ENCODE assay signal across 8 mouse cellular contexts in genomic region chr1:118435001-118435473, GRCm38 (mm10). TPM values are rescaled to one million over a fixed set of nuclear protein-coding genes. Genes with fewer than 3 reads are reported as not detected.
DNase-seq lines count a peak whose midpoint lies in the region; ATAC-seq and TF ChIP-seq lines count a peak whose summit lies in the region.

No protein-coding gene starts in this region.

- TF ChIP-seq POLR2A in olfactory bulb, adult 2 months (IDR thresholded peaks at IDR 0.05; ENCODE audit: insufficient read depth, low read depth, low read length) = no peak
- no peak for TF ChIP-seq POLR2A in thymus, adult 2 months (IDR thresholded peaks at IDR 0.05; ENCODE audit: control insufficient read depth, extremely low read depth, insufficient read depth, low read length, poor library complexity)

- 30% methylated on average over 10 of the region's 10 CpGs for WGBS in hindbrain, embryonic 14.5 days
- WGBS in olfactory bulb, adult 2 months = 28% methylated on average over 10 of the region's 10 CpGs
- 93% methylated on average over 10 of the region's 10 CpGs for WGBS in thymus, adult 2 months

- peak; percentile 68 for ATAC-seq in hindbrain, embryonic 14.5 days (ENCODE audit: low FRiP score)

- no peak for TF ChIP-seq CTCF in olfactory bulb, adult 2 months (IDR thresholded peaks at IDR 0.05; ENCODE audit: insufficient read depth, low read depth, low read length)
- TF ChIP-seq CTCF in thymus, adult 2 months (IDR thresholded peaks at IDR 0.05; ENCODE audit: borderline replicate concordance, control insufficient read depth, extremely low read depth, insufficient read depth, low read length, poor library complexity) = no peak

- H3K27me3 ChIP-seq in hindbrain, embryonic 14.5 days (ENCODE audit: control insufficient read depth, insufficient read depth, low read length) = no peaks in the 10 kb centered on the region
- H3K27me3 ChIP-seq in thymus, adult 2 months (ENCODE audit: control insufficient read depth, insufficient read depth, low read length) = no peaks in the 10 kb centered on the region

- H3K4me1 ChIP-seq in hindbrain, embryonic 14.5 days (replicated peaks; ENCODE audit: control insufficient read depth, insufficient read depth, low read length) = peaks cover 9% of the 10 kb centered on the region; the same call in 1 of the 2 replicates
- peaks cover 2% of the 10 kb centered on the region; the same call in 1 of the 2 replicates for H3K4me1 ChIP-seq in olfactory bulb, adult 2 months (ENCODE audit: control insufficient read depth, insufficient read depth, low read length)
- no peaks in the 10 kb centered on the region; the same call in 1 of the 2 replicates for H3K4me1 ChIP-seq in thymus, adult 2 months (replicated peaks; ENCODE audit: control insufficient read depth, insufficient read depth, low read length)

- H3K9me3 ChIP-seq in hindbrain, embryonic 14.5 days (ENCODE audit: control insufficient read depth, low read length) = no peaks in the 10 kb centered on the region

- peak overlapping the region; percentile 79 for H3K27ac ChIP-seq in hindbrain, embryonic 14.5 days
- H3K27ac ChIP-seq in olfactory bulb, adult 2 months (ENCODE audit: insufficient read depth, low read depth, low read length) = peak overlapping the region; percentile 2; the same call in 1 of the 2 replicates
- no peak overlapping the region for H3K27ac ChIP-seq in thymus, adult 2 months (ENCODE audit: control insufficient read depth, insufficient read depth, low read length)

- peak overlapping the region; percentile 25 for H3K4me2 ChIP-seq in hindbrain, embryonic 14.5 days (replicated peaks)

- no peaks in the 10 kb centered on the region for H3K36me3 ChIP-seq in hindbrain, embryonic 14.5 days (replicated peaks; ENCODE audit: control insufficient read depth, insufficient read depth)
- H3K36me3 ChIP-seq in thymus, adult 2 months (ENCODE audit: control insufficient read depth, insufficient read depth, low read length) = no peaks in the 10 kb centered on the region

- H3K9ac ChIP-seq in hindbrain, embryonic 14.5 days = peak overlapping the region; percentile 32; the same call in 1 of the 2 replicates

- H3K4me3 ChIP-seq in hindbrain, embryonic 14.5 days (replicated peaks; ENCODE audit: low read length) = no peak overlapping the region
- no peak overlapping the region for H3K4me3 ChIP-seq in olfactory bulb, adult 2 months (ENCODE audit: insufficient read depth, low read depth, low read length)
- H3K4me3 ChIP-seq in thymus, adult 2 months (ENCODE audit: control insufficient read depth, insufficient read depth, low read length) = no peak overlapping the region

- DNase-seq in embryo, embryonic 10 days (ENCODE audit: low spot score) = peak; percentile 15
- no peak for DNase-seq in embryo, embryonic 9.5 days (ENCODE audit: extremely low spot score)
- peak; percentile 26 to 27 for DNase-seq in right cerebral cortex, adult 2 months (ENCODE audit: low spot score in 2 of 2)
- DNase-seq in right cerebral cortex, postnatal 14 days = no peak
- DNase-seq in hindbrain, embryonic 14.5 days (ENCODE audit: low spot score) = peak; percentile 55
- no peak for DNase-seq in T-cell, adult 2 months (ENCODE audit: low spot score)
- DNase-seq in thymus, adult 2 months = no peak

RNA-seq across cellular contexts. Expression of gene Clasp1, which starts 46.2 kb away (rescaled TPM):
- polyA plus RNA-seq in hindbrain, embryonic 14.5 days (2014; fragmentation: Nextera tagmentation; extraction: Ambion mirVana) = 115 and 130 TPM in 2 replicates
- 160 and 347 TPM in 2 replicates for polyA plus RNA-seq in olfactory bulb, adult 2 months (2012; ENCODE audit: insufficient read depth, insufficient read length, low replicate concordance, missing spikeins)
- 38.4 and 39.6 TPM in 2 replicates for polyA plus RNA-seq in thymus, adult 2 months (2012; rRNA removed)

Comparison
In these comparisons a context has a peak if more than half of its experiments do, and no peak if none do; other contexts are left out.
1. DNase-seq: peak in embryo, embryonic 10 days (single experiment), right cerebral cortex, adult 2 months (2 of 2) and hindbrain, embryonic 14.5 days (single experiment); none in embryo, embryonic 9.5 days (single experiment), right cerebral cortex, postnatal 14 days (single experiment), T-cell, adult 2 months (single experiment) and thymus, adult 2 months (single experiment).